Mouse (Mus musculus) embryo, embryonic 11.5 days (tissue): Measurements from ENCODE around the gene Dact3.

ENCODE experiments used
- DNase-seq: peaks from one replicate; pipeline ENCODE4 v3.0.0-alpha.2; 2012; ENCODE audit warnings: low read depth, low spot score

Gene Dact3

DNA sequence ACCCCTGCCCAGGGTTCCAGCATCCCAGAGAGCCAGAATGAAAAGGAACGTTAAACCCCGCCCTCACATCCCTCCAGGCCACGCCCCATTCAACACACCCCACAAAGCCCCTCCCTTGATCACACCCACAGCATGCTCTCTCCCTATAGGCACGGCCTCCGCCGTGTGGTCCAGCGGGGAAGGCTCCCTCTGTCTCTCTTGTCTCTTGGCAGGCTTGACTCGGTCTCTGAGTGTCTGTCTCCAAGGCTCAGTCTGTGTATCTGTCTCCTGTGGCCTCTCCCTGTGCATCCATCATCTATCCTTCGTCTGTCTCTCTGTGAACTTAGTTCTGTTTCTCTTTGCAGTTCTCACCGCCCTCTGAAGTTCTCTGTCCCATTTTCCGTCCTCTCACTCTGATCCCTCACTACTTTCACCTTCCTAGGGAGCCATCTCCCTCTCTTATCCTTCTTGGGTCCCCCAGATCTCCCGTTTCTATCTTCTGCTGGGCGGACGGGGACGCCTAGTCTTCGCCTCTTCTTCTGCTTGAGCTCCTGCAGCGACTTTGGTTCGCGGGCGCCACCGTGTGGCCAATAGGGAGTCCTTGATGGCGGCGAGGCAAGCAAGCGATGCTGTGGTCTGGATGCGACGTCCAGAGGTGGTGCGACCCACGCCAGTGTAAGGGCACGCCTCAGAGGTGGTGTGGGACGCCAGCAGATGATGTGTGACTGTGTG is 16.7 kb downstream of the Dact3 start, which contains the start of gene Gng8:
Gene Gng8 (plus strand): TSS at position 146 of the 711 bp plus-strand sequence.
- peak; percentile 87 for DNase-seq

DNA sequence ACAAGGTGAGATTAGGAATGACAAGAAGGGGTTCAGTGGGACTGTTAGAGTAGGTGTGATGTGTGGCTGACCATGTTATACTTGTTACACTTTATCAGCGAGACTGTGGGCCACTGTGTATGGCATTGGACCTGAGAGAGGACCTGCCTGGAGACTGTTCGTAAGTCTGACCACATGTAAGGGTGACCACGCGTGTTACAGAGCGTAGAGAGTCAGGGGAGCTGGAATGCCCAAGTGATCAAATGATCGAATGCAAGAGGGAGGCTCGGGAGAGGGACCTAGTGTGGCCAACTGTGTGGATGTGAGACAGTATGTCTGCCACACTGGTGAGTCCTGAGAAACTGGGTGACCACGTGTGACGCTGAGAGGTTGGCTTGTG is 17.2 kb downstream of the Dact3 start:
- DNase-seq = no peak

DNA sequence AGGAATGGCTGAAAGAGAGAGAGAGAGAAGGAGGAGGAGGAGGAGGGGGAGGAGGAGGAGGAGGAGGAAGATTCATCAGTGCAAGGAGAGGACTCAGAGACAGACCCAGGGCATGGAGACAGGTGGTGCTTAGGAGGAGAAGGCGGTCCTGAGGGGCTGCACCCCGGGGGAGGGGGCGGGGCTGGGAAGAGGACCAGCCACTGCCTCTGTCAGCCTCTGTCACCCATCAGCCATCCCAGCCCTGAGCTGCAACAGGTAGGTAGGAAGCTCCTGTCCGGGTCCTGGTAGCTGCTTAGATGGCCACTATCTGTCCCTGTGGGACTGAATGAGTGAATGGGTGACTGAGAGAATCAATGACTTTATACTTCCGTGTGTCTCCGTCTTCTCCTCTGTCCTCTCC is 18.5 kb downstream of the Dact3 start:
- DNase-seq = no peak

DNA sequence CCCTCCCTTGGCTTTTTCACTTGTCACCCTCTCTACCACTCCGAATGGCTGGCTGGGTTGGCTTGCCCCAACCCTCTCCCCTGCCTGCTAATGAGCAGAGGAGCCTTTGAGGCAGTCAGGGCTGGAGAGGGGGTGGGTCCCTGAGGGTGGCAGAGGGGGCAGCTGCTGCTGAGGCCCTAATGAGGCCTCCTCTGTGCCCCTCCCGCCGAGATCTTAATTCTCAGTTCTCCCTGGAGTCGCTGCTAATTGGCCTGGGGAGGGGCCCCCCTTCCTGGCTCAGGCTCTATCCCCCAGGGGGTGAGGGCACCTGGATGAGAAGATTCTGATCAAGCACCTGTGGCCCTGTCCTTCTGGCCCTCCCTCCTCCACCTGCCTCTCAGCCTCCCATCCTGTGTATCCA is 19.2 kb downstream of the Dact3 start:
- no peak for DNase-seq

DNA sequence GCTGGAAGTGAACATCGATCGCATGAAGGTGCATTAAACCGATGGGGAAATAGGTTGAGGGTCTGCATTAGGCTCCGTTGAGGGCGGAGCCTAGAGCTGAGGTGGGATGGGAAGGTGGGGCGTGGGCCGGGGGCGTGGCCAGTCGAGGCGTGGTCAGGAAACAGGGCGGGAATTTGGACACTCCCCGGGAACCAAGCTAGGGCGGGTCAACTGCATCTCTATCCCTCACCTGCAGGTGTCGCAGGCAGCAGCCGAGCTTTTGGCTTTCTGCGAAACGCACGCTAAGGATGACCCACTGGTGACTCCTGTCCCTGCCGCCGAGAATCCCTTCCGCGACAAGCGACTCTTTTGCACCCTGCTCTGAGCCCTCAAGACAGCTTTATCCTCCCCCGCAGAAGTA is 19.9 kb downstream of the Dact3 start:
- DNase-seq = peak; percentile 66

DNA sequence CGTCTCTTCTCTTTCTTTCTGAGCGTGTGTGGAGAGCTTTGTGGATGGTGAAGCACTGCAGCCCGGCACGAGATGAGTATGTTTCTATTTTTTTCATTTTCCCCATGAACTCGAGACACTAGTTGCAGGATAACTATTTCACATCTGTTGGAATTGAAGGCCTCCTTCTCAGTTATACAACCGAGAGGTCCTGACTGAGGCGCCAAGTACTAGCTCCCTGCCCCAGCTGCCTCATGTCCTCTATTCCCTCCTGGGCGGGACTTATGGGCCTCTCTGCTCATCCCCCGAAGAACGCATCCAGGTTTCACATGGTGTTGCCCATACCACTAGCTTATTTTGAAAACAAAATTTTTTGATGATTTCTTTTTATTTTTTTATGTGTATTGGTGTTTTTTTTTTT is 20.4 kb downstream of the Dact3 start:
- DNase-seq = no peak

DNA sequence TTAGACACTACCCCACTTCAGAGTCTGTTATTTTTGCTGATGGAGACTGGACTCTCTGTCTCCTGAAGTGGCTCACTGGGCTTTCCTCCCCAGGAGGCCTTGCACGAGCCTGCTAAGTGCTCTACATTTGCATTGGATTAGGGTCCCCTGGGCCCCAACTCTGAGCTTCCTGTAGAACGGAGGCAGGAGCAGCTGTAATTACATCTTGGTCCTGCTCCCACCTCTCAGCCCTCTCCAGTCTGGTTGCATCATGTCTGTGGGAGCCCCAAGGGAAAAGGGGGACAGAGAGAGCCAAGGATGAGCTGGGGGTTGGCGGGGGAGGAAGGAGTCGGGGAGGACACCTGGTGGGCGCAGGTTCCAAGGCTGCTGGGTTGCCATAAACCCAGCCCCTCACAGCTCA is 25.4 kb downstream of the Dact3 start:
- no peak for DNase-seq

DNA sequence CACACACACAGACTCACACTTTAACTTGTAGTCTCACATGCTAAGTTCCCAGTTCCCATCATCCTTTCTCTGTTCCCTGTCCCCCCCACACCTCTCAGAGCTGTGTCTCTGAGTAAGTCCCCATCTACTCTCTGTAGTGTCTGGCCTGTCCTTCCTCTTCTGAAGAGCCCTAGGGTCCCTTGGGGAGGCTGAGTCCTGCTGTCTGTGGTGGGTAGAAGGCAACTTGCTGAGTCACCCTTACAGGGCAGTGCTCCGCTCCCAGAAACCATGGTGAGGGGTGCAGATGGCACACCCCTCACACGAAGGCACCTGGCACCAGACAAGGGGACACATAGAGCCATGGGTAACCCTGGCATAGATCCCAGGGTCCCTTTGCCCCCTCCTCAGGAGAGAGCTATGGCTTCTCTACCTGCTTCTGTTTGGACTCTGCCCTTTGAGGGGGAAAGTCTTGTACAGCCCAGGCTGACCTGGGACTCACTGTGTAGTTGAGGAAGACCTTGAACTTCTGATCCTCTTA is 28.4 kb downstream of the Dact3 start:
- DNase-seq = no peak

DNA sequence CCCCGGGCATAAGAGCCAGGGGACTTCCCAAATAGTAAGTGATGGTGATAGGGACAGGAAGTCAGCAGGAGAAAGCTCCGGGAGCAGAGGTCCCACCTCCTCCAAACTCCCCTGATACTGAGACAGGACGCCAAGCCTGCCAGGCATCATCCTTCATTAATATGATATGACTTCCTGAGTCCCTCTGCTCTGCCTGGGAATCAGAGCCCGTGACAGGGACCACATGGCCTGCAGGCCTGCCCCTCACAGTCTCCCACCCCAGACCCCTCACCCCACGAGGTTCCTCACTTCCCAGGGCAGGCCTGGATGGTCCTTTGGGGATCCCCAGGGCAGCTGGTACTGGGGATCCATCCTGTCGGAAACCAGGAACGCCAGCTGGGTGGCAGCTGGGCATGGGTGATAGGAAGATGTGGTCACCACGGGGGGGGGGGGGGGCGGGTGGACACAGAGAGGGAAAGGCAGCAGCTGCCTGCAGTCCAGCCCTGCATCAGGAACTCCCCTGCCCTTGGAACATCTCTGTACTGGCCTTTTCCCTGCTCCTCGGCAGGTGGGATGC is 29.1 kb downstream of the Dact3 start:
- DNase-seq = no peak

DNA sequence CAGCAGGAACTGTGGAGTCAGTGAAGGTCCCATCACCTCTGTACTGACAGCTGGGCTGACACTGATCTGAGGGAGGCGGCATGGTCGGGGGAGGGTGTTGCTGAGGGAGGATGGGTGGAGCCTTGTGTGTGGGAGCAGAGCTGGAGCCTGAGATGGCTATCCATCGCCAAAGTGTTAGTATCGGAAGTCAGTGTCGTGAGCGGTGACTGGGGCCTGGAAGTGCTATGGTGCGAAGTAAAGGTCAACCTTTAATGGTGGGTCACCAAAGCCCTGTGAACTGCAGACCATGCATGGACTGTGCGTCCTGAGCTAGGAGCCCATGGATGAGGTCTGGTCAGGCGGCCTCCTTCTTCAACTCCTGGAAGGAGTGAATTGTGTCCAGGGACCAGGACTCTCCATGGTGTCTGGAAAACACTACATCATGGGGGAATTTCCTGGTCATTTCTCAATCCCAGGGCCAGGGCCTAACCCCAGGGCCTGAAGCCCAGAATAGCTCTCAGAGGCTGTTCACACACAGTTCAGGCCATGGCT is 30.4 kb downstream of the Dact3 start:
- DNase-seq = no peak

DNA sequence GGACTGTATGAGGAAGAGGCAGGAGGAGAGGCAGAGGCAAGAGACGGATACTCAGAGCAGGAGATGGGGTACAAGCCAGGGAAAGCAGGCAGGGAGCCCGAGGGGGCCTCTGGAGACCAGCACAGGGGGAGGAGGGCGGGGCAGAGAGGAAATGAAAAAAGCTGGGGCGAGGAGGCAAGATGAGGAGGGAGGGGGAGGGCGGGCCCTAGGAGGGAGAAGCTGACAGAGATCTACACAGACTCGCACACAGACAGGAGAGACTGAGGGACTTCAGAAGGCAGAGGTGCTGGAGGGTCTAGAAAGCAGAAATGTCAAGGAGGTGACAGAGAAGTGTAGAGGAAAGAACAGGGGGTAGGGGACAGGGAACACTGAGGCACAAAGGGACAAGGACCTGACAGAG is 31.2 kb downstream of the Dact3 start, which contains the start of gene Ptgir:
Gene Ptgir (plus strand): TSS at position 210 of the 400 bp plus-strand sequence.
- DNase-seq = no peak

DNA sequence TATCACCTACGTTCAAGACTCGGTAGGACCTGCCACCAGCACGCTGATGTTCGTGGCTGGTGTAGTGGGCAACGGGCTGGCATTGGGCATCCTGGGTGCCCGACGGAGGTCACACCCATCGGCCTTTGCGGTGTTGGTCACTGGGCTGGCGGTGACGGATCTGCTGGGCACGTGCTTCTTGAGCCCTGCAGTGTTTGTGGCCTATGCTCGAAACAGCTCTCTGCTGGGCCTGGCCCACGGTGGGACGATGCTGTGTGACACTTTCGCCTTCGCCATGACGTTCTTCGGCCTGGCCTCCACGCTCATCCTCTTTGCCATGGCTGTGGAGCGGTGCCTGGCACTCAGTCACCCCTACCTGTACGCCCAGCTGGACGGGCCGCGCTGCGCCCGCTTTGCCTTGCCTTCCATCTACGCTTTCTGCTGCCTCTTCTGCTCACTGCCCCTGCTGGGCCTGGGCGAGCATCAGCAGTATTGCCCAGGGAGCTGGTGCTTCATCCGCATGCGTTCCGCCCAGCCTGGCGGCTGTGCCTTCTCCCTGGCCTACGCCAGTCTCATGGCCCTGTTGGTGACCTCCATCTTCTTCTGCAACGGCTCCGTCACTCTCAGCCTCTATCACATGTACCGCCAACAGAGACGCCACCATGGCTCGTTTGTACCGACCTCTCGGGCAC is 31.9 kb downstream of the Dact3 start:
- DNase-seq = no peak

DNA sequence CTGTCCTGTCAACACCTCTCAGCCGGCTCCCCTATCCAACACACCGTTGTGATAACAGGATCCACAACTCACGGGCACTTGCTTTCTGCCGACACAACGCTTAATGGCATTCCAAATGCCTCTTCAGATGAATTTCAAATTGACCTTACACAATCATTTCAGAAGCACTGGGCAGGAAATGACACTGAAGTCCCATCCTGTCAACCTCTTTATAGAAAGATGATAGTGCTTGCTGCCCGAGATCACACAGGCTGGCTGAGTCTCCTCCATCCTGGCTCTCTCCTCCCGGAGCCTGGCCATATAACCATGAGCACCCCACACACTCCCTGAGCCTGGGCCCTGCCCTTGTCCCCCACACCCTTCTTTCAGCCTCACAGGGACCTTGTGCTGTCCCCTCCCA is 32.7 kb downstream of the Dact3 start:
- DNase-seq = no peak

DNA sequence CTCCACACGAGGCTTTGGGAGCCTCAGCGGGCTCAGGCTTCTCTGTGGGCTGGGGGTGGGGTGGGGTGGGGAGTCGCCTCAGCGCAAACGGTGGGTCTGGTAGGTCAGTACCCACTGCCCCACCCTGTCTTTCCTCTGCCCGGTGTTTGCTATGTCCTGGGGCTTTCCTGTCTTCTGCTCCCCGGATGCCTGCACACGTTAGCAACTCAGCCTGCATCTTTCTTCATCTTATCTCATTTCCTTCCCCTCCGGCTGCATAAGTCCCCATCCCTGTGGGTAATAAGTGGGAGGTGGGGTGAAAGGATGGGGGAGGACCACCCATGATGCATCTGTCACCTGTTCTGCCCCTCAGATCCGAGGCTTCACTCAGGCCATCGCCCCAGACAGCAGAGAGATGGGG is 33.2 kb downstream of the Dact3 start:
- DNase-seq = no peak

DNA sequence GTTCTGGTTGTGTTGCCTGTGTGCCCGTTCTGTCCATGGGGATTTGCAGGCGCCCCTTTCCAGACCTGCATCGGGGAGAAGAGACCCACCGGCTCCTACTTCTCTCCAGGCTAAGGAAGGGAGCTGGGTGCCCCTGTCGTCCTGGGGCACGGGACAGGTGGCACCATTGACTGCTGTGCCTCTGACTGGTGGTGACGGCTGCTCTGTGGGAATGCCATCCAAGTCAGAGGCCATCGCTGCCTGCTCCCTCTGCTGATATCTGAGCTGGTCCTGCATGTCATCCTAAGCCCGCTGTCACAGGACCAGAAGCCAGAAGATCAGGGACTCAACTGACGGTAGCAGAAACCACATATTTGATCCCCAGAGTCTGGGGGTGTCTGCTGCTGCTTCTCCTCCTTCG is 33.7 kb downstream of the Dact3 start:
- no peak for DNase-seq

DNA sequence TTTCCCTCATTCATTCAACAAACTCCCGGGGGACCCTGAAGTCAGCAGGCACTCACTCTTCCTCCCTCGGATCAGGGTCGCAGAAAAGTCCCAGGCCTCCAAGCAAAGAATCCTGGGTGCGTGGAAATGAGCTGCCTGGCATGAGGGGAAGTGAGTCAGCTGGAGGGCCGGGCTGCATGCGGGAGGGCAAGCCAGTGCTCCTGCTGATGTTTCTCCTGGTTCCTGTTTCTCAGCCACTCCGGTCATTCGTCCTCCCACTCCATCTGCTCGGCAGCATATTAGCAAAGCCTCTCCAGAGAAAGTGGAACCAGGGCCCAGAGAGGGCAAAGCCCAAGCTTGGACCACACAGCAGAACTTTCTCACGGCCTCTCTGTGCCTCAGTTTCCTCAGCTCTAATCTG is 34.8 kb downstream of the Dact3 start:
- DNase-seq = no peak

DNA sequence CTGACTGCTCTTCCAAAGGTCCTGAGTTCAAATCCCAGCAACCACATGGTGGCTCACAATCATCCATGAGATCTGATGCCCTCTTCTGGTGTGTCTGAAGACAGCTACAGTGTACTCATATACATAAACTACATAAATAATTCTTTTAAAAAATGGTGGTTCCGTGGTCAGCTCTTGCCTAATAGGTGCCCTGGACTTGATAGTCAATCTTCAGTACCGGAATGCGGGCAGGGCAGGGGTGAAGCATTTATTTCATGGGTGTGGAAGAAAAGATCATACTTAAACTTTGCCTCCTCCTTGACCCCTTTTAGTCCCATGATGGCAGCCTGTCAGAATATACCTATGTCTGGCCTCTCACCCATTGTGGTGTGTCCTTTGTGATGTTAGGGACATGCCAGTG is 36.8 kb downstream of the Dact3 start:
- no peak for DNase-seq

DNA sequence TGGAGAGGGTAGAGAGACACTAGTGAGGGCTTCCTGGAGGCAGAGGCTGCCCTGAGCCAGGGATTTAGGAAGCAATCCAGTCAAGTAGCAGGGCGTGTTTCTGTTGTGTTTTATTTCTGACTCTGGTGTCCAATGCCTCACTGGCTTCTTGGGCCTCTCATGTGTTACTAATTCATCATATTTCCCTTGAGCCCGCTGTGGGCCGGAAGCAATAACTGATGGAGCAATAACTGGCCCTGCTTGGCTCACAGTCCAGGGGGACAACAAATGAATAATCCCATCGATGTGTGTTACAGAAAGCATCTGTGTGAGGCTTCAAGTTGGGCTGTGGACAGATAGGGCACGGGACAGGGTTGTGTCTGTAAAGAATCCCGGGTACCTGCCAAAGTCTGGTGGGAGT is 37.2 kb downstream of the Dact3 start:
- DNase-seq = no peak

DNA sequence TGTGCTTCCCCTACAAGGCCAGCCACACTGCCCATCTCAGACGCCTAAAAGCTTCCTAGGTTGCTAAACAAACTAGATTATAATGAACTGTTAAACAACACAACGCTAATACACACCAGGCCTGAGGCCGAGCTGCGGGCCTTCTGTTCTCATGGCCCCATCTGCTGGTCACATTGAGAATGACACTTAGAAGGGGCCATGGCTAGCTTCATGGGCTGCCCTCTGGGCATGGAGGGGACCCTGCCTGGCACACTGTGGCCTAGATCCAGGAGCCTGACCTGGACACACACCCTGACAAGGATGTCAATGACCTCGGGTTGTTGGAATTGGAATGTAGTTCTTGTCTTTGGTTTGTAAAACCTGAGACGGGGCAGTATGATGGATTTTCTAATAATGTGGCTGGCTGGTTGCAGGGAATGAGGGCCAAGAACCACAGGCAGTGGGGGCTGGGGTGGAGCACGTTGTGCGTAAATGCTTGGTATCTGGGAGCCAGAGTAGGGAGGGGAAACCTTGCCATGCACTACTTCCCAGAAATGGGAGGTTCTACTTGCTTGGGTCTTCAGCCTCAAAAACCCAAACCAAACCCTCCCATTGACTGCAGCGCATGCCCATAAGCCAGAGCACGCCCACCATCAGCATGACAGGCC is 38.8 kb downstream of the Dact3 start:
- DNase-seq = no peak

DNA sequence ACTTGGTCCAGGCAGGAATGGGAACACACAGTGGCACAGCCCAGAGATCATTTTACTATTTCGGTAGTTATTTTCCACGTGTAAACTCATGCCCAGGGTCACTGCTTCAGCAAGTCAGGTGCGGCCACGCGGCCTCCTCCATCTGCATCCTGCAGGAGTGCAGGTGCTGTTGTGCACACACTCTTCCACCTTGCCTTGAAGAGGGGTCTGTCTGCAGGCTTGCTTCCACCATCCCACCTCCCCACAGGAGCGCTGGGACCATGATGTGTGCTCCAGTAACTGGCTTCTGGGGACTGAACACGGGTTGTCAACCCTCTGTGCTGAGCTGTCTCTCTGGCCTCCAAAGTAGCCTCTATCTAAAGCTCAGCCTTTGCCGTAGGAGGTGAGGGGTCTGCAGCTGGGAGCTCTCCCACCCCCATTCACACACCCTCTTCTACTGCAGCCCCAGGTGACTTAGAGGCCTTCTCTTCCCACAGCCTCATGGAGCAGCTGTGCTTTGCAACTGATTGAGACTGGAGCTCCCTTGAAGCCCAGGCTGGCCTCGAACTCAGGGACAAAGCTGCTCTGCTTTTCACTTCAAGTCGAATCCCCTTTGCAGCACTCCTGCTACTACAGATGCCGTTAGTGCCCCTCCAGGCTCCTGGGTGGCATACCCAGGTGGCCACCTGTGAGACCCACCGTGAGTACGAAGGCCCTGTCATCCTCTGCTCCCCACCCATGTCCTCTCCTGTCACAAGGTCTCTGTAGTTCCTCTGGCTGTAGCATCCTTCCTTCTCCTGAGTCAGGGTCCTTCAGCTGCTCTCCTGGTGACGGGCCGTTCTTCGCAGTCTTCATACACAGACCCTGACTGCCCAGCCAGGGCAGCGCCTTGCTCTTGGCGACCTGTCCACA is 39.6 kb downstream of the Dact3 start:
- no peak for DNase-seq
